Mouse (Mus musculus) forebrain, embryonic 11.5 days (tissue): Measurements from ENCODE around the gene Fancc. TPM values are rescaled to one million over a fixed set of nuclear protein-coding genes. Genes with fewer than 3 reads are reported as not detected.

Source experiments
- ATAC-seq: fragments of 200-750 bp; cut with Nextera tagmentation; replicated peaks from 2 replicates; pipeline ENCODE4 v1.8.0; 2017; ENCODE audit warnings: moderate TSS enrichment; ENCODE audit not compliant: low FRiP score
- DNase-seq: peaks from one replicate; pipeline ENCODE4 v3.0.0-alpha.2; 2017; ENCODE audit warnings: low spot score
- H3K27ac ChIP-seq: fragments of 300-500 bp; sonication (generic); 2 replicates; pipeline ENCODE4 v1.5.1; 2014; ENCODE audit warnings: low read depth, low read length
- H3K27me3 ChIP-seq: fragments of 300-500 bp; sonication (generic); 2 replicates; pipeline ENCODE4 v1.6.1; 2014; ENCODE audit warnings: mild to moderate bottlenecking, low read length, mixed read lengths; ENCODE audit not compliant: control insufficient read depth, insufficient read depth
- H3K36me3 ChIP-seq: fragments of 300-500 bp; sonication (generic); 2 replicates; pipeline ENCODE4 v1.6.1; 2014; ENCODE audit warnings: mild to moderate bottlenecking, low read length, moderate library complexity, mixed read lengths; ENCODE audit not compliant: control insufficient read depth, insufficient read depth
- H3K4me1 ChIP-seq: fragments of 300-500 bp; sonication (generic); replicated peaks from 2 replicates; pipeline ENCODE4 v1.6.1; 2014; ENCODE audit warnings: low read length, mixed read lengths; ENCODE audit not compliant: control insufficient read depth, insufficient read depth
- H3K4me2 ChIP-seq: fragments of 300-500 bp; sonication (generic); 2 replicates; pipeline ENCODE4 v1.6.1; 2014; ENCODE audit warnings: low read depth, mild to moderate bottlenecking, low read length, moderate library complexity, mixed read lengths; ENCODE audit not compliant: severe bottlenecking
- H3K4me3 ChIP-seq: fragments of 300-500 bp; sonication (generic); 2 replicates; pipeline ENCODE4 v1.5.1; 2014; ENCODE audit warnings: low read depth, low read length
- H3K9ac ChIP-seq: fragments of 300-500 bp; sonication (generic); 2 replicates; pipeline ENCODE4 v1.6.1; 2014; ENCODE audit warnings: low read length
- H3K9me3 ChIP-seq: fragments of 300-500 bp; sonication (generic); 2 replicates; pipeline ENCODE4 v1.6.1; 2016; ENCODE audit warnings: low read length, mixed read lengths; ENCODE audit not compliant: control insufficient read depth
- WGBS: fragments of 180-500 bp; shearing (Covaris S2); extraction: QIAGEN DNeasy Blood & Tissue Kit; methylation state at CpG from one replicate; pipeline ENCODE4 v1.1.7; 2014; 5-methylcytosine and 5-hydroxymethylcytosine counted together
- polyA plus RNA-seq: library from polyadenylated mRNA; unstranded; fragments of >200 nt; fragmentation: Nextera tagmentation; extraction: Ambion mirVana; gene quantifications from 2 replicates; pipeline ENCODE4 v1.2.1, GENCODE M21; 2014

The Fancc gene
- polyA plus RNA-seq, 1 experiment from 2014 or later, result 22.5 TPM

DNA sequence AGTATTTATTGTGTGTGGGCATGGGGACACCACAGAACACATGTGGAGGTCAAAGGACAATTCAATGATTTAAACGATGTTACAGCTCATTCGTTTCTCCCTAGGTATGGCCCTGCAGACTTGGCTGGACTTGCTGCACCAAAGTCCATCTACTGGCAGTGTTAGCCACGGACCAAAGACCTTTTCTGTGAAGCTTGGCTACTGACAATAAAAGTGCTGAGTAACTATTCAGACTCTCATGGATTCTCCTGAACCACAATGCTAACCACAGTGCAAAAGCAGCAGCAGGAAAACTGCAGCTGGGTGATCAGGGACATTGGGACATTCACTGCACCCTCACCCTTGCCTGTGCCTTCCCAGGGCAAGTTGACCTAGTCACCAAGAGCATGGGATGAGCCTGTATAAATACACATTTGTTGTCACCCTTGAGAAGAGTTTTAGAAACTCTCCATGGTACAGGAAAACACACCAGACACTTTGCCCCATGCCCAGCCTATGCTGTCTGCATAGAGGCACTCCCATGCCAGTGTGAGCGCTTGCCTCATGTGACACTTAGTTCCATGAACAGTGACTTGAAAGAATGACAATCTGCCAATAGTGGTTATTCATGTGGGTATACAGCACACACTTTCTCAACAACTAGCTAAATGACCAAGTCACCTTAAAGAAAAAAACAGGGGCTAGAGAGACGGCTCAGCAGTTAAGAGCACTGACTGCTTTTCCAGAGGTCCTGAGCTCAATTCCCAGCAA is 151.4 kb downstream of the Fancc start:
- H3K4me1 ChIP-seq, result no peaks in the 10 kb centered on the region
- no peak overlapping the region for H3K4me3 ChIP-seq
- H3K36me3 ChIP-seq, result no peaks in the 10 kb centered on the region
- no peak for ATAC-seq
- H3K4me2 ChIP-seq, result no peak overlapping the region
- DNase-seq, result no peak
- no peak overlapping the region for H3K9ac ChIP-seq
- WGBS, result 76% methylated on average over 5 of the region's 5 CpGs
- H3K27ac ChIP-seq, result no peak overlapping the region
- no peaks in the 10 kb centered on the region for H3K9me3 ChIP-seq
- no peaks in the 10 kb centered on the region for H3K27me3 ChIP-seq

GRCm38 (mm10) chr13:63344481-63344880 is 152.6 kb downstream of the Fancc start:
- DNase-seq, result no peak
- Histone ChIP-seq H3K4me3 (no peak overlapping the region), H3K4me2 (no peak overlapping the region), H3K9me3 (no peaks in the 10 kb centered on the region), H3K9ac (no peak overlapping the region), H3K27me3 (no peaks in the 10 kb centered on the region), H3K27ac (no peak overlapping the region), H3K36me3 (no peaks in the 10 kb centered on the region), H3K4me1 (no peaks in the 10 kb centered on the region)
- 96% methylated on average over 3 of the region's 3 CpGs for WGBS
- ATAC-seq, result no peak

DNA sequence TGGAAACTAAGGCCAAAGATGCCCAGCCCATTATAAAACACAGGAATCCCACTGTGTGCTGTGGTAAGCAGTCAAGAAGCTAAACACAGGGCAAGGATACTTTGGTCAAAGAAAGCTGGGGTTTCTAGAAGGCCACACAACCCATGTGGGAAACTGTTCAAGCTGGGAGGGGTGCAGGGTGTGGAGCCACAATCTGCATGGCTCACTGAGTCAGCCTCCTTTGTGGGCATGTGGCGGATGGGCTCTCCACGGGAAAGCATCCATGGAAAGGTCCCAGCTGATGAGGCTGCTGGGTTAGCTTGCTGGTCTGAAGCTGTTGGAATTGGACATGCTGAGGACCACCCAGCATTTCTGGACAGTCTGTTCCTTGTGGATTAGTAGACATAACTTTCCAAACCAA is 154.3 kb downstream of the Fancc start:
- ATAC-seq (no peak), DNase-seq (no peak)
- 85% methylated on average over 2 of the region's 2 CpGs for WGBS
- no peak overlapping the region for H3K27ac ChIP-seq
- no peaks in the 10 kb centered on the region for H3K36me3 ChIP-seq
- H3K9me3 ChIP-seq, result no peaks in the 10 kb centered on the region
- H3K27me3 ChIP-seq, result no peaks in the 10 kb centered on the region
- H3K4me1 ChIP-seq, result no peaks in the 10 kb centered on the region
- H3K9ac ChIP-seq, result no peak overlapping the region
- no peak overlapping the region for H3K4me3 ChIP-seq
- no peak overlapping the region for H3K4me2 ChIP-seq

- ATAC-seq (no peak), DNase-seq (no peak)
- H3K9ac ChIP-seq, result no peak overlapping the region
- peaks cover 8% of the 10 kb centered on the region; the same call in 1 of the 2 replicates for H3K4me1 ChIP-seq
- no peaks in the 10 kb centered on the region for H3K27me3 ChIP-seq
- no peaks in the 10 kb centered on the region for H3K9me3 ChIP-seq
- no peak overlapping the region for H3K27ac ChIP-seq
- H3K4me2 ChIP-seq, result no peak overlapping the region
- H3K4me3 ChIP-seq, result no peak overlapping the region
- no peaks in the 10 kb centered on the region for H3K36me3 ChIP-seq
- WGBS, result 84% methylated on average over 4 of the region's 4 CpGs
These were observed 157.1 kb downstream of the Fancc start for GRCm38 (mm10) chr13:63339946-63340345.

DNA sequence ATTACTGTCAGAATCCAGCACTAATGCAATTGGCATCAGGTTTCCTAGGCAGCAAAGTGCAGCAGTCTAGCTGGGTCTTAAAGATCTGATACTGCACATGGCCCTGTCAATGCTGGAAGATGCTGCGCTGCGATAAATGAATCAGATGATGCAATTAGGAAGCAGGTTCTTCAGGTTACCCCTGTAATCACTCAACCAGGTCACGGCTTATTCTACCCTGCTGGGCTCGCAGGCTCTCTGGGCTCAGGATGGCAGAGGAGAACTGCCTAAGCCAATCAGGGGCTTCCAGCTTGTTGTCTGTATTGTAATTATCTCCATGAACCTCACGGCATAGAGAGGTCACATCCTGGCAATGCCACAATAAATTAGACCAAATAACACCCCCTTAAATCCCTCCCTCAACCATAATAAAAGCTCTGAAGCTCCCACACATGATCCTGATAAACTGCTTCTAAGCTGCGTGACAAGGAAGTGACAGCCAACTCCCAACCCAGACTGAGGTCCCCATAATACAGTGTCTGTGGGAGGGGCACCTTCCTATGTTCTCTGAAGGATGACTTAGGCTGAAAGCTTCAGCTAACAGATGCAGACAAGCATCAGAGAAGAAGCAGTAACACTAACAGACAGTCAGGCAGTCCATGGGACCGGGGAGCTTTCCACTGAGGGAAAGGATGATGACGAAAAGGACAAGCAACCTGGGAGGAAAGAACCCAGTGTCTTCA is 159.7 kb downstream of the Fancc start:
- Histone ChIP-seq H3K27me3 (no peaks in the 10 kb centered on the region; the same call in 1 of the 2 replicates), H3K27ac (no peak overlapping the region), H3K4me1 (peaks cover 8% of the 10 kb centered on the region; the same call in 1 of the 2 replicates), H3K4me3 (no peak overlapping the region), H3K36me3 (no peaks in the 10 kb centered on the region), H3K9ac (no peak overlapping the region), H3K4me2 (no peak overlapping the region), H3K9me3 (no peaks in the 10 kb centered on the region)
- no peak for DNase-seq
- WGBS, result 53% methylated on average over 8 of the region's 8 CpGs
- ATAC-seq, result no peak

- Histone ChIP-seq H3K4me3 (no peak overlapping the region), H3K27me3 (no peaks in the 10 kb centered on the region; the same call in 1 of the 2 replicates), H3K9ac (no peak overlapping the region), H3K4me1 (peaks cover 8% of the 10 kb centered on the region; the same call in 1 of the 2 replicates), H3K9me3 (no peaks in the 10 kb centered on the region), H3K36me3 (no peaks in the 10 kb centered on the region), H3K27ac (no peak overlapping the region), H3K4me2 (no peak overlapping the region)
- ATAC-seq (peak; percentile 59), DNase-seq (no peak)
- 24% methylated on average over 7 of the region's 7 CpGs for WGBS
These were observed 160.7 kb downstream of the Fancc start for GRCm38 (mm10) chr13:63336335-63336734.

GRCm38 (mm10) chr13:63335421-63336134 is 161.5 kb downstream of the Fancc start:
- Histone ChIP-seq H3K27ac (no peak overlapping the region), H3K36me3 (no peaks in the 10 kb centered on the region), H3K4me2 (no peak overlapping the region), H3K4me1 (peaks cover 12% of the 10 kb centered on the region; the same call in 1 of the 2 replicates), H3K4me3 (no peak overlapping the region), H3K9ac (no peak overlapping the region), H3K9me3 (no peaks in the 10 kb centered on the region), H3K27me3 (no peaks in the 10 kb centered on the region; the same call in 1 of the 2 replicates)
- peak; percentile 64 for DNase-seq
- no peak; the same call in 1 of the 2 replicates for ATAC-seq
- WGBS, result 54% methylated on average over 4 of the region's 4 CpGs

DNA sequence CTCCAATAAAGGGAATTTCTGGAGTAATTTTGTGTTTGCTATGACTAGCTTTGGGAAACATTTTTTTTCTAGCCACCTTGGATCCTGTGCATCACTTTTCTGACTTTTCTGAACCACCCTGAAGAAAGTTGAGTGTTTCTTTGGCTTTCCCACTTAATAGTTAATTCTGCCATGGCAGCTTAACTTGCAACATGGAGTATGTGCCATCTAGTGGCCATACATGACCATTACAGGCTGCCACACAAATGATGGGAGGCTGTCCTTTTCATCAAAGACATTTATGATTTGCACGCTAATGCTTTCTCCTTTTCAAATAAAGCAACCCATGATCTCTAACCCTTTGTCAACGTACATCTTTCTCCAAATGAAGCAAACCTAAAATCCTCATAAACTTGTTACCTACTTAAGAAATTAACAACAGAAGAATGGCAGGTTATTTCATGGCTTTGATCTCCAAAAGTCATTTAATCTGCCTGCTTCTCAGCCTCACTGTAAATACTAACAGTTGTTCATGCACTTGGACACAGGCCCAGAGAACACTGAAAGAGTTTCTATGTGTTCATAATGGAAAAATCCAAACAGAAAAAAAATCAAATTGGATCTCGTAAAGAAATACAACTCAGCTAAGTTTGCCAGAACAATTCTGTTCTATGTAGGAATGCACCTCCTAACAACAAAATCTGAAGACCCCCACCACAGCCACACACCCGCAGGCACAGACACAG is 164.3 kb downstream of the Fancc start:
- Histone ChIP-seq H3K4me3 (no peak overlapping the region), H3K27me3 (no peaks in the 10 kb centered on the region; the same call in 1 of the 2 replicates), H3K36me3 (no peaks in the 10 kb centered on the region), H3K27ac (no peak overlapping the region), H3K4me1 (peaks cover 18% of the 10 kb centered on the region; the same call in 1 of the 2 replicates), H3K9me3 (no peaks in the 10 kb centered on the region), H3K9ac (no peak overlapping the region), H3K4me2 (no peak overlapping the region)
- 52% methylated on average over 4 of the region's 4 CpGs for WGBS
- peak; percentile 66 for DNase-seq
- ATAC-seq, result no peak
